Mouse (Mus musculus) heart, embryonic 15.5 days (tissue): ENCODE results near the gene Slc18a3. TPM values are rescaled to one million over a fixed set of nuclear protein-coding genes. Genes with fewer than 3 reads are reported as not detected.

Experiments
- ATAC-seq: fragments of 200-750 bp; cut with Nextera tagmentation; replicated peaks from 2 replicates; pipeline ENCODE4 v1.8.0; 2017; ENCODE audit warnings: low read depth, moderate TSS enrichment; ENCODE audit not compliant: insufficient number of reproducible peaks, insufficient read depth, low FRiP score
- H3K27ac ChIP-seq: fragments of 300-500 bp; sonication (generic); 2 replicates; pipeline ENCODE4 v1.5.1; 2015; ENCODE audit warnings: mild to moderate bottlenecking, inconsistent platforms
- H3K27me3 ChIP-seq: fragments of 300-500 bp; sonication (generic); 2 replicates; pipeline ENCODE4 v1.6.1; 2015; ENCODE audit warnings: inconsistent platforms
- H3K36me3 ChIP-seq: fragments of 300-500 bp; sonication (generic); 2 replicates; pipeline ENCODE4 v1.6.1; 2015; ENCODE audit warnings: mild to moderate bottlenecking, inconsistent platforms
- H3K4me1 ChIP-seq: fragments of 300-500 bp; sonication (generic); replicated peaks from 2 replicates; pipeline ENCODE4 v1.6.1; 2015; ENCODE audit warnings: inconsistent platforms
- H3K4me2 ChIP-seq: fragments of 300-500 bp; sonication (generic); 2 replicates; pipeline ENCODE4 v1.6.1; 2015; ENCODE audit warnings: inconsistent platforms, mild to moderate bottlenecking, moderate library complexity
- H3K4me3 ChIP-seq: fragments of 300-500 bp; sonication (generic); 2 replicates; pipeline ENCODE4 v1.5.1; 2015; ENCODE audit warnings: mild to moderate bottlenecking, inconsistent platforms
- H3K9ac ChIP-seq: fragments of 300-500 bp; sonication (generic); 2 replicates; pipeline ENCODE4 v1.6.1; 2015; ENCODE audit warnings: mild to moderate bottlenecking, inconsistent platforms
- H3K9me3 ChIP-seq: fragments of 300-500 bp; sonication (generic); replicated peaks from 2 replicates; pipeline ENCODE4 v1.6.1; 2016; ENCODE audit warnings: inconsistent platforms
- WGBS: fragments of 180-500 bp; shearing (Covaris S2); methylation state at CpG from one replicate; pipeline ENCODE4 v1.1.7; 2015; ENCODE audit warnings: mixed read lengths; 5-methylcytosine and 5-hydroxymethylcytosine counted together
- polyA plus RNA-seq: library from polyadenylated mRNA; unstranded; fragments of >200 nt; fragmentation: Nextera tagmentation; extraction: Ambion mirVana; gene quantifications from 2 replicates; pipeline ENCODE4 v1.2.1, GENCODE M21; 2015

Gene Slc18a3
- polyA plus RNA-seq = 0.13 and 0.90 TPM in 2 replicates

GRCm38 (mm10) chr14:32464601-32465505 is at the start of gene Slc18a3:
TSS of gene Slc18a3 (minus strand) at chr14:32464850.
- peak within 1 kb of the TSS; percentile 62 for H3K4me2 ChIP-seq
- no peak for ATAC-seq
- no peaks in the 10 kb centered on the region for H3K9me3 ChIP-seq
- under 1% methylated on average over 70 of the region's 70 CpGs for WGBS
- H3K4me1 ChIP-seq = peaks cover 20% of the 10 kb centered on the region
- H3K9ac ChIP-seq = no peak within 1 kb of the TSS
- peak within 1 kb of the TSS; percentile 33 for H3K4me3 ChIP-seq
- H3K27ac ChIP-seq = no peak within 1 kb of the TSS
- H3K27me3 ChIP-seq = peaks cover 95% of the 10 kb centered on the region
- H3K36me3 ChIP-seq = no peaks in the 10 kb centered on the region

GRCm38 (mm10) chr14:32513336-32514032 is 48.8 kb upstream of the Slc18a3 start, which contains the start of gene Ercc6:
TSS of gene Ercc6 (plus strand) at chr14:32513521.
- peak within 1 kb of the TSS; percentile 72 for H3K9ac ChIP-seq
- H3K4me3 ChIP-seq = peak within 1 kb of the TSS; percentile 75
- ATAC-seq = peak; percentile 90
- H3K4me1 ChIP-seq = peaks cover 15% of the 10 kb centered on the region
- H3K9me3 ChIP-seq = no peaks in the 10 kb centered on the region
- H3K4me2 ChIP-seq = peak within 1 kb of the TSS; percentile 82
- H3K27me3 ChIP-seq = no peaks in the 10 kb centered on the region; the same call in 1 of the 2 replicates
- H3K27ac ChIP-seq = peak within 1 kb of the TSS; percentile 83
- peaks cover 15% of the 10 kb centered on the region for H3K36me3 ChIP-seq
- WGBS = under 1% methylated on average over 62 of the region's 62 CpGs

GRCm38 (mm10) chr14:32512912-32513311 is 48.3 kb upstream of the Slc18a3 start:
- H3K36me3 ChIP-seq = peaks cover 12% of the 10 kb centered on the region
- ATAC-seq = no peak
- peaks cover 15% of the 10 kb centered on the region for H3K4me1 ChIP-seq
- H3K27me3 ChIP-seq = no peaks in the 10 kb centered on the region; the same call in 1 of the 2 replicates
- H3K4me2 ChIP-seq = peak overlapping the region; percentile 82
- peak overlapping the region; percentile 75 for H3K4me3 ChIP-seq
- WGBS = 35% methylated on average over 9 of the region's 9 CpGs
- H3K9me3 ChIP-seq = no peaks in the 10 kb centered on the region
- H3K27ac ChIP-seq = no peak overlapping the region
- H3K9ac ChIP-seq = no peak overlapping the region

- no peak overlapping the region for H3K4me3 ChIP-seq
- peaks cover 11% of the 10 kb centered on the region for H3K4me1 ChIP-seq
- no peak overlapping the region for H3K27ac ChIP-seq
- no peaks in the 10 kb centered on the region; the same call in 1 of the 2 replicates for H3K27me3 ChIP-seq
- 80% methylated on average over 6 of the region's 6 CpGs for WGBS
- H3K4me2 ChIP-seq = no peak overlapping the region
- ATAC-seq = no peak
- H3K36me3 ChIP-seq = no peaks in the 10 kb centered on the region
- no peak overlapping the region for H3K9ac ChIP-seq
- H3K9me3 ChIP-seq = no peaks in the 10 kb centered on the region
Measured at GRCm38 (mm10) chr14:32509443-32509961, 44.9 kb upstream of the Slc18a3 start.

- no peak overlapping the region for H3K4me2 ChIP-seq
- 48% methylated on average over 10 of the region's 10 CpGs for WGBS
- no peak for ATAC-seq
Measured at GRCm38 (mm10) chr14:32508105-32508835, 43.6 kb upstream of the Slc18a3 start.

GRCm38 (mm10) chr14:32507216-32507615 is 42.6 kb upstream of the Slc18a3 start:
- Histone ChIP-seq H3K27me3 (no peaks in the 10 kb centered on the region; the same call in 1 of the 2 replicates), H3K4me3 (no peak overlapping the region), H3K36me3 (no peaks in the 10 kb centered on the region), H3K9me3 (no peaks in the 10 kb centered on the region), H3K27ac (no peak overlapping the region), H3K4me1 (no peaks in the 10 kb centered on the region), H3K9ac (no peak overlapping the region), H3K4me2 (no peak overlapping the region)
- ATAC-seq = no peak
- 69% methylated on average over 4 of the region's 4 CpGs for WGBS

More at GRCm38 (mm10) chr14:32508105-32508835, 43.6 kb upstream of the Slc18a3 start:
- Histone ChIP-seq H3K36me3 (no peaks in the 10 kb centered on the region), H3K4me1 (peaks cover 4% of the 10 kb centered on the region; the same call in 1 of the 2 replicates), H3K27me3 (no peaks in the 10 kb centered on the region; the same call in 1 of the 2 replicates), H3K9ac (no peak overlapping the region), H3K27ac (no peak overlapping the region), H3K4me3 (no peak overlapping the region), H3K9me3 (no peaks in the 10 kb centered on the region)

- ATAC-seq = no peak
- WGBS = 83% methylated on average over 10 of the region's 10 CpGs
- Histone ChIP-seq H3K27ac (no peak overlapping the region), H3K9ac (no peak overlapping the region), H3K9me3 (no peaks in the 10 kb centered on the region), H3K36me3 (no peaks in the 10 kb centered on the region), H3K4me1 (no peaks in the 10 kb centered on the region), H3K27me3 (peaks cover 7% of the 10 kb centered on the region; the same call in 1 of the 2 replicates), H3K4me2 (no peak overlapping the region), H3K4me3 (no peak overlapping the region)
Measured at GRCm38 (mm10) chr14:32506329-32506728, 41.7 kb upstream of the Slc18a3 start.

- Histone ChIP-seq H3K4me3 (no peak overlapping the region), H3K9ac (no peak overlapping the region), H3K36me3 (no peaks in the 10 kb centered on the region), H3K4me2 (no peak overlapping the region), H3K4me1 (no peaks in the 10 kb centered on the region), H3K9me3 (no peaks in the 10 kb centered on the region), H3K27ac (no peak overlapping the region), H3K27me3 (peaks cover 7% of the 10 kb centered on the region; the same call in 1 of the 2 replicates)
- no peak for ATAC-seq
- WGBS = 72% methylated on average over 1 of the region's 1 CpGs
Measured at GRCm38 (mm10) chr14:32503897-32504296, 39.2 kb upstream of the Slc18a3 start.

GRCm38 (mm10) chr14:32502764-32503688 is 38.4 kb upstream of the Slc18a3 start:
- no peak for ATAC-seq
- 74% methylated on average over 9 of the region's 9 CpGs for WGBS
- Histone ChIP-seq H3K27ac (no peak overlapping the region), H3K9ac (no peak overlapping the region), H3K9me3 (no peaks in the 10 kb centered on the region), H3K4me3 (no peak overlapping the region), H3K4me1 (no peaks in the 10 kb centered on the region), H3K36me3 (no peaks in the 10 kb centered on the region), H3K4me2 (no peak overlapping the region), H3K27me3 (peaks cover 7% of the 10 kb centered on the region; the same call in 1 of the 2 replicates)

- no peaks in the 10 kb centered on the region for H3K36me3 ChIP-seq
- peaks cover 7% of the 10 kb centered on the region; the same call in 1 of the 2 replicates for H3K27me3 ChIP-seq
- WGBS = 63% methylated on average over 2 of the region's 2 CpGs
- H3K9me3 ChIP-seq = no peaks in the 10 kb centered on the region
- no peaks in the 10 kb centered on the region for H3K4me1 ChIP-seq
- ATAC-seq = no peak
- H3K4me2 ChIP-seq = no peak overlapping the region
- H3K27ac ChIP-seq = no peak overlapping the region
- no peak overlapping the region for H3K9ac ChIP-seq
- no peak overlapping the region for H3K4me3 ChIP-seq
Measured at GRCm38 (mm10) chr14:32501303-32501702, 36.7 kb upstream of the Slc18a3 start.
